Mouse (Mus musculus): ENCODE results near the gene Rab11b.

The Rab11b gene

GRCm38 (mm10) chr17:33757231-33757630 is 3.1 kb downstream of the Rab11b start:
- Histone ChIP-seq H3K36me3 (ENCODE audit: insufficient read depth, low read length) (peaks cover 63% of the 10 kb centered on the region), H3K9me3 (ENCODE audit: low read length) (no peaks in the 10 kb centered on the region), H3K4me1 (replicated peaks; ENCODE audit: low read depth, low read length) (peaks cover 68% of the 10 kb centered on the region), H3K4me3 (replicated peaks; ENCODE audit: low read length) (0 out of 2 replicates have a peak overlapping the region, but pooled peaks have one; percentile 8), H3K27me3 (ENCODE audit: insufficient read depth, low read length) (no peaks in the 10 kb centered on the region)
- TF ChIP-seq POU5F1 (IDR thresholded peaks at IDR 0.05; ENCODE audit: borderline replicate concordance, low read length) (no peak), CTCF (conservative IDR thresholded peaks at IDR 0.05; ENCODE audit: low read length) (no peak), NANOG (IDR thresholded peaks at IDR 0.05; ENCODE audit: borderline replicate concordance, low read length) (no peak)

- peak overlapping the region; percentile 20; the same call in 1 of the 2 replicates for H3K4me3 ChIP-seq (replicated peaks; ENCODE audit: low read length)
- no peak for TF ChIP-seq NANOG (IDR thresholded peaks at IDR 0.05; ENCODE audit: borderline replicate concordance, low read length)
- no peak for TF ChIP-seq CTCF (conservative IDR thresholded peaks at IDR 0.05; ENCODE audit: low read length)
- no peak for TF ChIP-seq POU5F1 (IDR thresholded peaks at IDR 0.05; ENCODE audit: borderline replicate concordance, low read length)
- H3K4me1 ChIP-seq (replicated peaks; ENCODE audit: low read depth, low read length) = peaks cover 70% of the 10 kb centered on the region
- H3K36me3 ChIP-seq (ENCODE audit: insufficient read depth, low read length) = peaks cover 73% of the 10 kb centered on the region
- no peaks in the 10 kb centered on the region for H3K9me3 ChIP-seq (ENCODE audit: low read length)
- H3K27me3 ChIP-seq (ENCODE audit: insufficient read depth, low read length) = no peaks in the 10 kb centered on the region
Measured at GRCm38 (mm10) chr17:33756108-33756790, 4.1 kb downstream of the Rab11b start.

DNA sequence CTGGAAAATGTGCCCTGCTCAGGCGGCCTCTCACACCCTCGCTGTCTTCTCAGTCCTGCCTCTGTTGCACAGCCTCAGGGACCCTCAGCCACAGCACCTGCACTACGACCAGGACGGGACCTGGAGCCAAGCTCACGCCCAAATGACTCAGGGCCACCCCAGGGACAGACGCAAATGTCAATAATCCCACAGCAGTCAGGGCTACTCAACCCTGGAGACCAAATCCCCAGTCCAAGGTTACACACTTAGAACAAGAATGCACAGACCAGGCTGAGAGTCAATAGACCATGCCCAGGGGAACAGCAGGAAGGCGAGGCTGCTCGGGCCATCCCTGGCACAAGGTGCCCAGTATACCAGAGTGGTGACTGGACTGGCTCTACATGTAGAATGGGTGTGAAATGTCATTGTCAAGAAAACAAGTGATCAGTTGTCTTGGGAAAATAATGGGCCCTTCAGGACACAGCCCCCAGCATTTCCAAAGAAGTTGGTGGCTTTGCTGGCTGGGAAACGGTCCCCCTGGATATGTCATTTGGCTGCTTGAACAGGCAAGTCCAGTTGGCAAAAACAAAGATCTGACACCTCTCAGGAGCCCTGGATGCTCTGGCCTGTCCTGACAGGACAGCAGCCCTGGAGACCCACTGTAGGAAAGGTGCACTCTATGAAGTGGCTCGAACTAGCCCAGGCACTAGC is 4.8 kb downstream of the Rab11b start:
- Histone ChIP-seq H3K9me3 (ENCODE audit: low read length) (no peaks in the 10 kb centered on the region), H3K4me1 (replicated peaks; ENCODE audit: low read depth, low read length) (peaks cover 72% of the 10 kb centered on the region), H3K4me3 (replicated peaks; ENCODE audit: low read length) (0 out of 2 replicates have a peak overlapping the region, but pooled peaks have one; percentile 20), H3K36me3 (ENCODE audit: insufficient read depth, low read length) (peaks cover 79% of the 10 kb centered on the region), H3K27me3 (ENCODE audit: insufficient read depth, low read length) (no peaks in the 10 kb centered on the region)
- no peak for TF ChIP-seq POU5F1 (IDR thresholded peaks at IDR 0.05; ENCODE audit: borderline replicate concordance, low read length)
- no peak for TF ChIP-seq NANOG (IDR thresholded peaks at IDR 0.05; ENCODE audit: borderline replicate concordance, low read length)
- no peak for TF ChIP-seq CTCF (conservative IDR thresholded peaks at IDR 0.05; ENCODE audit: low read length)

DNA sequence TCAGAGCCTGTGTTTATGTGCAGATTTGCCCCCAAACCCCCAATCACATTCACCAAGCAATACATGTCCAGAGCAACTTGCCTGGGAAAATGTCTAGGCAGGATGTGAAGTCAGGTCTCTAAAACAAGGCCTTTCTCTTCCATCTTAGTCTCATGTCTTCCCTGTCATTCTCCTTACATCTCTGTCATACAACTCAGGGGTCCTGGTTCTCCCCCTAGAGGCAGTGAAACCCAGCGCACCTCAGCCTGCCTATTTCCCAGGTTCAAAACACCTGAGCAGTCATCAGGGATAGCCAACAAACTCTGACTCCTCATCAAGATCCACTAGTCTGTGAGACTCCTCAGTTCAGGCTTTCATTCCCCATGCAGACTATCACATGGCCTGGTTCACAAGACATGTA is 5.7 kb downstream of the Rab11b start:
- Histone ChIP-seq H3K9me3 (ENCODE audit: low read length) (no peaks in the 10 kb centered on the region), H3K4me1 (replicated peaks; ENCODE audit: low read depth, low read length) (peaks cover 72% of the 10 kb centered on the region), H3K27me3 (ENCODE audit: insufficient read depth, low read length) (no peaks in the 10 kb centered on the region), H3K36me3 (ENCODE audit: insufficient read depth, low read length) (peaks cover 88% of the 10 kb centered on the region), H3K4me3 (replicated peaks; ENCODE audit: low read length) (no peak overlapping the region)
- TF ChIP-seq CTCF (conservative IDR thresholded peaks at IDR 0.05; ENCODE audit: low read length) (peak; percentile 46), POU5F1 (IDR thresholded peaks at IDR 0.05; ENCODE audit: borderline replicate concordance, low read length) (no peak)

- TF ChIP-seq NANOG (IDR thresholded peaks at IDR 0.05; ENCODE audit: borderline replicate concordance, low read length) (no peak), POU5F1 (IDR thresholded peaks at IDR 0.05; ENCODE audit: borderline replicate concordance, low read length) (no peak), CTCF (conservative IDR thresholded peaks at IDR 0.05; ENCODE audit: low read length) (no peak)
- Histone ChIP-seq H3K27me3 (ENCODE audit: insufficient read depth, low read length) (no peaks in the 10 kb centered on the region), H3K4me3 (replicated peaks; ENCODE audit: low read length) (no peak overlapping the region), H3K9me3 (ENCODE audit: low read length) (peaks cover 14% of the 10 kb centered on the region), H3K4me1 (replicated peaks; ENCODE audit: low read depth, low read length) (peaks cover 49% of the 10 kb centered on the region), H3K36me3 (ENCODE audit: insufficient read depth, low read length) (peaks cover 94% of the 10 kb centered on the region)
Measured at GRCm38 (mm10) chr17:33752297-33752696, 8.0 kb downstream of the Rab11b start.

GRCm38 (mm10) chr17:33751181-33751580 is 9.1 kb downstream of the Rab11b start:
- peaks cover 91% of the 10 kb centered on the region for H3K36me3 ChIP-seq (ENCODE audit: insufficient read depth, low read length)
- no peaks in the 10 kb centered on the region for H3K27me3 ChIP-seq (ENCODE audit: insufficient read depth, low read length)
- H3K4me1 ChIP-seq (replicated peaks; ENCODE audit: low read depth, low read length) = peaks cover 38% of the 10 kb centered on the region
- no peak overlapping the region for H3K4me3 ChIP-seq (replicated peaks; ENCODE audit: low read length)
- TF ChIP-seq CTCF (conservative IDR thresholded peaks at IDR 0.05; ENCODE audit: low read length) (no peak), POU5F1 (IDR thresholded peaks at IDR 0.05; ENCODE audit: borderline replicate concordance, low read length) (no peak)
- H3K9me3 ChIP-seq (ENCODE audit: low read length) = peaks cover 22% of the 10 kb centered on the region

DNA sequence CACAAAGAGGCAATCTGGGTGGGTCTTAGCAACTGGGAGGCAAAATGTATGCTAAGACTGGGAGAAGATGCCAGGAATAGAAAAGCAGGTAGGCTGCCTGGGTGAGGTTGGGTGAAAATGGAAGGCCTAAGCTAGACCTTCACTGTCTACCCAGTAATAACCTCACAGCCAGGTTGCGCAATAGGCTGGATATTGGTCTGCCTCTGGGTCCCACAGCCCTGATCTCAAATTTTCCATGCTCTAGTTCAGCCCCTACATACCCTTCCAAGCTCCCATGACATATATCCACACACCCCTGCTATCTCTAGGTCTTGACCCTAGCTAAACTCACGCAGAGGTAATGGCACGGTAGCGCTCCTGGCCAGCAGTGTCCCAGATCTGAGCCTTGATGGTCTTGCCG is 10.9 kb downstream of the Rab11b start:
- TF ChIP-seq NANOG (IDR thresholded peaks at IDR 0.05; ENCODE audit: borderline replicate concordance, low read length) (no peak), POU5F1 (IDR thresholded peaks at IDR 0.05; ENCODE audit: borderline replicate concordance, low read length) (no peak), CTCF (conservative IDR thresholded peaks at IDR 0.05; ENCODE audit: low read length) (no peak)

GRCm38 (mm10) chr17:33746011-33746410 is 14.3 kb downstream of the Rab11b start:
- no peak for TF ChIP-seq CTCF (conservative IDR thresholded peaks at IDR 0.05; ENCODE audit: low read length)
- no peak for TF ChIP-seq POU5F1 (IDR thresholded peaks at IDR 0.05; ENCODE audit: borderline replicate concordance, low read length)
- no peak for TF ChIP-seq NANOG (IDR thresholded peaks at IDR 0.05; ENCODE audit: borderline replicate concordance, low read length)
- Histone ChIP-seq H3K36me3 (ENCODE audit: insufficient read depth, low read length) (peaks cover 67% of the 10 kb centered on the region), H3K4me1 (replicated peaks; ENCODE audit: low read depth, low read length) (0 out of 2 replicates have a peak, but pooled peaks cover 3% of the 10 kb centered on the region), H3K4me3 (replicated peaks; ENCODE audit: low read length) (no peak overlapping the region), H3K9me3 (ENCODE audit: low read length) (peaks cover 72% of the 10 kb centered on the region), H3K27me3 (ENCODE audit: insufficient read depth, low read length) (no peaks in the 10 kb centered on the region)

More for the DNA sequence above, 10.9 kb downstream of the Rab11b start:
- Histone ChIP-seq H3K4me1 (replicated peaks; ENCODE audit: low read depth, low read length) (peaks cover 22% of the 10 kb centered on the region), H3K9me3 (ENCODE audit: low read length) (peaks cover 39% of the 10 kb centered on the region), H3K36me3 (ENCODE audit: insufficient read depth, low read length) (peaks cover 94% of the 10 kb centered on the region), H3K4me3 (replicated peaks; ENCODE audit: low read length) (no peak overlapping the region), H3K27me3 (ENCODE audit: insufficient read depth, low read length) (no peaks in the 10 kb centered on the region)

Measured in E14TG2a.4 (cell line).